Mouse (Mus musculus) forebrain, embryonic 10.5 days (tissue): Measurements from ENCODE around the gene Gm45213. TPM values are rescaled to one million over a fixed set of nuclear protein-coding genes. Genes with fewer than 3 reads are reported as not detected.

Experiments used
- polyA plus RNA-seq: library from polyadenylated mRNA; unstranded; fragments of >200 nt; fragmentation: Nextera tagmentation; extraction: Ambion mirVana; gene quantifications from 2 replicates; pipeline ENCODE4 v1.2.1, GENCODE M21; 2016

Gene Gm45213
- polyA plus RNA-seq, 1 experiment from 2014 or later: not detected

Other genes starting within 250 kb of the Gm45213 start
- 1.2 and 1.8 TPM in 2 replicates for gene Pcsk6, start 181.9 kb upstream of the Gm45213 start, polyA plus RNA-seq
- 292 and 294 TPM in 2 replicates for gene Snrpa1, start 15.4 kb downstream of the Gm45213 start, polyA plus RNA-seq
- 81.4 and 84.2 TPM in 2 replicates for gene Selenos, start 36.0 kb downstream of the Gm45213 start, polyA plus RNA-seq
- 13.1 and 13.5 TPM in 2 replicates for gene Chsy1, start 65.9 kb downstream of the Gm45213 start, polyA plus RNA-seq